Mouse (Mus musculus) megakaryocyte, embryonic 14.5 days (primary cell): Measurements from ENCODE around the gene Il1rap.

ENCODE experiments used
- FLI1 ChIP-seq: IDR thresholded peaks from 2 replicates; pipeline ENCODE4 v1.6.1; 2012; ENCODE audit warnings: low read length, inconsistent platforms, mixed read lengths
- GATA1 ChIP-seq: IDR thresholded peaks from 3 replicates; pipeline ENCODE4 v1.6.1; 2012; ENCODE audit warnings: mixed read lengths, low read length, inconsistent platforms, borderline replicate concordance

- TF ChIP-seq GATA1 (no peak), FLI1 (no peak)
These were observed 32.3 kb upstream of the Il1rap start for GRCm38 (mm10) chr16:26549221-26549620.
